Mouse (Mus musculus) lung, adult 2 months (tissue): ENCODE measurements around the gene Rpf2. TPM values are rescaled to one million over a fixed set of nuclear protein-coding genes. Genes with fewer than 3 reads are reported as not detected.

Experiments
- DNase-seq: peaks from one replicate; pipeline ENCODE4 v3.0.0; 2022
- H3K4me1 ChIP-seq: fragments of 200-500 bp; 2 replicates; pipeline ENCODE4 v1.6.1; 2011; ENCODE audit warnings: low read length; ENCODE audit not compliant: control insufficient read depth, insufficient read depth
- H3K4me3 ChIP-seq: fragments of 200-500 bp; replicated peaks from 2 replicates; pipeline ENCODE3; 2011; ENCODE audit warnings: low read depth, mild to moderate bottlenecking, control low read depth, low read length; ENCODE audit errors: extremely low read depth
- CTCF ChIP-seq: fragments of 200-500 bp; IDR thresholded peaks from 2 replicates; pipeline ENCODE4 v1.5.1; 2011; ENCODE audit warnings: mild to moderate bottlenecking, low read length, control low read depth; ENCODE audit not compliant: insufficient read depth
- POLR2A ChIP-seq: fragments of 200-500 bp; IDR thresholded peaks from 2 replicates; pipeline ENCODE4 v1.6.1; 2011; ENCODE audit warnings: low read depth, mild to moderate bottlenecking, control low read depth, low read length, borderline replicate concordance; ENCODE audit errors: extremely low read depth
- WGBS: fragments of 180-500 bp; shearing (Covaris S2); methylation state at CpG from one replicate; pipeline ENCODE4 v1.1.7; 2018; 5-methylcytosine and 5-hydroxymethylcytosine counted together
- polyA plus RNA-seq: library from polyadenylated mRNA; depleted of rRNA; stranded (reverse); fragments of >200 nt; gene quantifications from 2 replicates; pipeline ENCODE4 v1.2.3, GENCODE M21; 2012; rRNA removed

Gene Rpf2
- polyA plus RNA-seq, result 1.5 and 2.2 TPM in 2 replicates

GRCm38 (mm10) chr10:40246374-40247165 is at the start of gene Rpf2:
Gene Rpf2 (minus strand): TSS chr10:40247036.
- Histone ChIP-seq H3K4me3 (peak within 1 kb of the TSS; percentile 98), H3K4me1 (no peaks in the 10 kb centered on the region)
- WGBS, result 1% methylated on average over 54 of the region's 54 CpGs
- DNase-seq, result peak; percentile 75
- peak; percentile 36; the same call in 1 of the 2 replicates for TF ChIP-seq POLR2A
- no peak for TF ChIP-seq CTCF

- Histone ChIP-seq H3K4me3 (no peak overlapping the region), H3K4me1 (peaks cover 6% of the 10 kb centered on the region)
- DNase-seq, result no peak
- TF ChIP-seq CTCF (no peak), POLR2A (no peak)
- 84% methylated on average over 6 of the region's 6 CpGs for WGBS
Observed at GRCm38 (mm10) chr10:40292640-40293039, 45.8 kb upstream of the Rpf2 start.

- no peak overlapping the region for H3K4me3 ChIP-seq
- 62% methylated on average over 1 of the region's 1 CpGs for WGBS
- TF ChIP-seq CTCF, result no peak
- TF ChIP-seq POLR2A, result no peak
- no peak for DNase-seq
- no peaks in the 10 kb centered on the region for H3K4me1 ChIP-seq
Observed at GRCm38 (mm10) chr10:40286767-40287166, 39.9 kb upstream of the Rpf2 start.

GRCm38 (mm10) chr10:40285571-40285970 is 38.7 kb upstream of the Rpf2 start:
- no peak for DNase-seq
- 92% methylated on average over 1 of the region's 1 CpGs for WGBS
- Histone ChIP-seq H3K4me1 (no peaks in the 10 kb centered on the region), H3K4me3 (no peak overlapping the region)
- no peak for TF ChIP-seq CTCF
- TF ChIP-seq POLR2A, result no peak

GRCm38 (mm10) chr10:40284997-40285396 is 38.2 kb upstream of the Rpf2 start:
- 88% methylated on average over 3 of the region's 3 CpGs for WGBS
- DNase-seq, result no peak
- Histone ChIP-seq H3K4me1 (no peaks in the 10 kb centered on the region), H3K4me3 (no peak overlapping the region)
- TF ChIP-seq CTCF, result no peak
- no peak for TF ChIP-seq POLR2A

- Histone ChIP-seq H3K4me3 (no peak overlapping the region), H3K4me1 (no peaks in the 10 kb centered on the region)
- 84% methylated on average over 10 of the region's 10 CpGs for WGBS
- no peak for DNase-seq
- TF ChIP-seq POLR2A (no peak), CTCF (no peak)
Observed at GRCm38 (mm10) chr10:40284179-40284831, 37.5 kb upstream of the Rpf2 start.

GRCm38 (mm10) chr10:40283636-40284035 is 36.8 kb upstream of the Rpf2 start:
- DNase-seq, result no peak
- Histone ChIP-seq H3K4me1 (no peaks in the 10 kb centered on the region), H3K4me3 (no peak overlapping the region)
- 92% methylated on average over 9 of the region's 9 CpGs for WGBS
- no peak for TF ChIP-seq POLR2A
- TF ChIP-seq CTCF, result no peak

- no peak for TF ChIP-seq POLR2A
- no peak for TF ChIP-seq CTCF
- Histone ChIP-seq H3K4me1 (no peaks in the 10 kb centered on the region), H3K4me3 (no peak overlapping the region)
- DNase-seq, result no peak
- WGBS, result 98% methylated on average over 2 of the region's 2 CpGs
Observed at GRCm38 (mm10) chr10:40281565-40281964, 34.7 kb upstream of the Rpf2 start.

- Histone ChIP-seq H3K4me1 (no peaks in the 10 kb centered on the region), H3K4me3 (no peak overlapping the region)
- TF ChIP-seq CTCF (no peak), POLR2A (no peak)
- 47% methylated on average over 5 of the region's 5 CpGs for WGBS
- DNase-seq, result no peak
Observed at GRCm38 (mm10) chr10:40278317-40278716, 31.5 kb upstream of the Rpf2 start.

- Histone ChIP-seq H3K4me1 (no peaks in the 10 kb centered on the region), H3K4me3 (no peak overlapping the region)
- 61% methylated on average over 7 of the region's 7 CpGs for WGBS
- no peak for DNase-seq
- TF ChIP-seq POLR2A, result no peak
Observed at GRCm38 (mm10) chr10:40275991-40276390, 29.2 kb upstream of the Rpf2 start.

- DNase-seq, result no peak
- no peak for TF ChIP-seq POLR2A
- TF ChIP-seq CTCF, result no peak
- Histone ChIP-seq H3K4me1 (no peaks in the 10 kb centered on the region), H3K4me3 (no peak overlapping the region)
- 70% methylated on average over 5 of the region's 5 CpGs for WGBS
Observed at GRCm38 (mm10) chr10:40273938-40274337, 27.1 kb upstream of the Rpf2 start.
